Mouse (Mus musculus): ENCODE data around the gene Ak1.

The Ak1 gene

GRCm38 (mm10) chr2:32621517-32621859 is at the start of gene Ak1:
Ak1 (plus strand) TSS chr2:32621758.
- DNase-seq, result no peak

GRCm38 (mm10) chr2:32572196-32572595 is 49.4 kb upstream of the Ak1 start:
- no peak for DNase-seq

- DNase-seq, result no peak
Measured at GRCm38 (mm10) chr2:32574497-32574896, 47.1 kb upstream of the Ak1 start, which contains the start of gene Pip5kl1. Pip5kl1 (plus strand) TSS chr2:32574797.

- DNase-seq, result peak in 1 of 2 experiments; percentile 76
Measured at GRCm38 (mm10) chr2:32574901-32575585, 46.5 kb upstream of the Ak1 start.

- DNase-seq, result peak in 1 of 2 experiments; percentile 33
Measured at GRCm38 (mm10) chr2:32575586-32576160, 45.9 kb upstream of the Ak1 start, which contains the start of gene 9430097D07Rik. 9430097D07Rik (minus strand) TSS chr2:32575684.

GRCm38 (mm10) chr2:32576532-32576931 is 45.0 kb upstream of the Ak1 start:
- DNase-seq, result no peak

- peak; percentile 53 to 65 for DNase-seq
Measured at GRCm38 (mm10) chr2:32578146-32579046, 43.2 kb upstream of the Ak1 start.

GRCm38 (mm10) chr2:32581450-32582095 is 40.0 kb upstream of the Ak1 start:
- DNase-seq, result peak in 1 of 2 experiments; percentile 43

GRCm38 (mm10) chr2:32582830-32583799 is 38.4 kb upstream of the Ak1 start:
- DNase-seq, result peak; percentile 85 to 86

- DNase-seq, result no peak
Measured at GRCm38 (mm10) chr2:32585149-32585714, 36.3 kb upstream of the Ak1 start.

- peak; percentile 93 to 94 for DNase-seq
Measured at GRCm38 (mm10) chr2:32586871-32587351, 34.6 kb upstream of the Ak1 start, which contains the start of gene St6galnac4. St6galnac4 (plus strand) TSS chr2:32587095.

GRCm38 (mm10) chr2:32587731-32588321 is 33.7 kb upstream of the Ak1 start:
- peak; percentile 43 to 60 for DNase-seq

- peak; percentile 70 to 74 for DNase-seq
Measured at GRCm38 (mm10) chr2:32589213-32589795, 32.3 kb upstream of the Ak1 start.

GRCm38 (mm10) chr2:32590224-32590623 is 31.3 kb upstream of the Ak1 start:
- DNase-seq, result peak in 1 of 2 experiments; percentile 33

GRCm38 (mm10) chr2:32591249-32591648 is 30.3 kb upstream of the Ak1 start:
- no peak for DNase-seq

- DNase-seq, result no peak
Measured at GRCm38 (mm10) chr2:32596725-32597124, 24.8 kb upstream of the Ak1 start.

- DNase-seq, result no peak
Measured at GRCm38 (mm10) chr2:32597248-32597647, 24.3 kb upstream of the Ak1 start.

- no peak for DNase-seq
Measured at GRCm38 (mm10) chr2:32597699-32598098, 23.9 kb upstream of the Ak1 start.

- peak; percentile 49 to 72 for DNase-seq
Measured at GRCm38 (mm10) chr2:32598506-32598905, 23.1 kb upstream of the Ak1 start.

- no peak for DNase-seq
Measured at GRCm38 (mm10) chr2:32599409-32599808, 22.1 kb upstream of the Ak1 start, which contains the start of gene St6galnac6. St6galnac6 (plus strand) TSS chr2:32599709.
